Comparison of ENCODE assay signal across 12 mouse cellular contexts in the genomic region with DNA sequence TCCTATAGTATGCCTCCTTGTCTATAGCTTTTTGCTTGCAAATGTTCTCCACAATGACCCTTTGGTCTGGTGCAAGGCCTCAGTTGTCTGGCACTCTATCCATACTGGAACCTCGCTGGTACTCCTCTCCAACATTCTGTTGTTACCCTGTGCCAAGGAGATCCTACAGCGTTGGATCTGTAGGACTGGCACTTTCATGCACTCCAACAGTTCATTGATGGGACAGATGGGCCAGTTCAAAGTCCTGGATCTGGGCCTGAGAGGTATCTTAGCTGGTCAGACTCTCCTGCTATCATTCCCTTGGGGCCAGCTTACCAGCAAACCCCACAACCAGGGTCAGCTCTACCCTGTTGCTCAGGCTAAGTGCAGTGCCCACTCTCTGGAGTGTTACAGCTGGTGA.
"Had no signal": no experiment of that assay in that cellular context is flagged by ENCODE, and none has a peak within 500 bp of the region (broad histone marks: within the 10 kb centered on the region; RNA-seq: fewer than 3 reads in every experiment).

No protein-coding gene starts in this region.

- DNase-seq: retina, postnatal 1 day; right cerebral cortex, adult 18-20 months; right cerebral cortex, postnatal 14 days; right cerebral cortex, postnatal 25 days; right cerebral cortex, postnatal 4 days; spleen, adult 18-20 months; thymus, adult 18-20 months; thymus, adult 2 months; thymus, postnatal 14 days; thymus, postnatal 25 days; thymus, postnatal 36 days; thymus, postnatal 4 days had no signal
